Mouse (Mus musculus) stomach, postnatal 0 days (tissue): Measurements from ENCODE around the gene Ercc2. TPM values are rescaled to one million over a fixed set of nuclear protein-coding genes. Genes with fewer than 3 reads are reported as not detected.
A peak's percentile ranks its signal among the peaks of the same experiment; 100 is the strongest.

ENCODE experiments used
- ATAC-seq: fragments of 200-750 bp; cut with Nextera tagmentation; 2 replicates; pipeline ENCODE4 v1.8.0; 2017; ENCODE audit not compliant: low FRiP score, low TSS enrichment
- DNase-seq: peaks from one replicate; pipeline ENCODE4 v3.0.0-alpha.2; 2016; ENCODE audit warnings: low spot score
- H3K27ac ChIP-seq: fragments of 300-500 bp; sonication (generic); replicated peaks from 2 replicates; pipeline ENCODE4 v1.5.1; 2014; ENCODE audit warnings: mild to moderate bottlenecking, control low read depth
- H3K27me3 ChIP-seq: fragments of 300-500 bp; sonication (generic); 2 replicates; pipeline ENCODE4 v1.6.1; 2014; ENCODE audit warnings: low read length; ENCODE audit not compliant: control insufficient read depth, insufficient read depth
- H3K36me3 ChIP-seq: fragments of 300-500 bp; sonication (generic); 2 replicates; pipeline ENCODE4 v1.6.1; 2014; ENCODE audit warnings: low read length, mixed read lengths; ENCODE audit not compliant: control insufficient read depth, insufficient read depth
- H3K4me1 ChIP-seq: fragments of 300-500 bp; sonication (generic); replicated peaks from 2 replicates; pipeline ENCODE4 v1.6.1; 2014; ENCODE audit warnings: antibody characterized with exemption; ENCODE audit not compliant: control insufficient read depth, insufficient read depth
- H3K4me2 ChIP-seq: fragments of 300-500 bp; sonication (generic); replicated peaks from 2 replicates; pipeline ENCODE4 v1.6.1; 2014; ENCODE audit warnings: low read depth, mild to moderate bottlenecking, control low read depth, moderate library complexity
- H3K4me3 ChIP-seq: fragments of 300-500 bp; sonication (generic); 2 replicates; pipeline ENCODE4 v1.5.1; 2014; ENCODE audit warnings: low read depth, low read length, control low read depth
- H3K9ac ChIP-seq: fragments of 300-500 bp; sonication (generic); 2 replicates; pipeline ENCODE4 v1.6.1; 2014; ENCODE audit warnings: mild to moderate bottlenecking, low read length, control low read depth, mixed read lengths
- H3K9me3 ChIP-seq: fragments of 300-500 bp; sonication (generic); 2 replicates; pipeline ENCODE4 v1.6.1; 2016; ENCODE audit warnings: low read length; ENCODE audit not compliant: control insufficient read depth
- CTCF ChIP-seq: IDR thresholded peaks from 2 replicates; pipeline ENCODE4 v1.5.1; 2016; ENCODE audit warnings: antibody characterized with exemption, low read depth, mild to moderate bottlenecking, moderate library complexity
- EP300 ChIP-seq: optimal IDR thresholded peaks from 2 replicates; pipeline ENCODE3; 2016; ENCODE audit warnings: antibody characterized with exemption
- whole genome bisulfite sequencing: fragments of 180-500 bp; shearing (Covaris S2); extraction: QIAGEN DNeasy Blood & Tissue Kit; methylation state at CpG from one replicate; pipeline ENCODE4 v1.1.7; 2014; 5-methylcytosine and 5-hydroxymethylcytosine counted together
- polyA plus RNA-seq: library from polyadenylated mRNA; unstranded; fragments of >200 nt; fragmentation: Nextera tagmentation; extraction: Ambion mirVana; gene quantifications from 2 replicates; pipeline ENCODE4 v1.2.1, GENCODE M21; 2015

The Ercc2 gene
- polyA plus RNA-seq, 1 experiment from 2014 or later, result 6.0 TPM

- H3K4me1 ChIP-seq, result no peaks in the 10 kb centered on the region
- H3K9ac ChIP-seq, result no peak overlapping the region
- TF ChIP-seq EP300 (no peak), CTCF (no peak)
- no peaks in the 10 kb centered on the region for H3K9me3 ChIP-seq
- no peak overlapping the region for H3K4me3 ChIP-seq
- H3K27me3 ChIP-seq, result no peaks in the 10 kb centered on the region; the same call in 1 of the 2 replicates
- H3K4me2 ChIP-seq, result no peak overlapping the region
- no peak for ATAC-seq
- no peaks in the 10 kb centered on the region for H3K36me3 ChIP-seq
- 67% methylated on average over 5 of the region's 5 CpGs for WGBS
- H3K27ac ChIP-seq, result no peak overlapping the region
- no peak for DNase-seq
Observed at GRCm38 (mm10) chr7:19411783-19412182, 30.0 kb downstream of the Ercc2 start.

- no peak for TF ChIP-seq EP300
- no peak for TF ChIP-seq CTCF
- Histone ChIP-seq H3K27me3 (no peaks in the 10 kb centered on the region; the same call in 1 of the 2 replicates), H3K9ac (no peak overlapping the region), H3K4me2 (no peak overlapping the region), H3K4me3 (no peak overlapping the region), H3K36me3 (no peaks in the 10 kb centered on the region), H3K27ac (no peak overlapping the region), H3K9me3 (no peaks in the 10 kb centered on the region), H3K4me1 (no peaks in the 10 kb centered on the region)
- DNase-seq (no peak), ATAC-seq (no peak)
- WGBS, result 66% methylated on average over 3 of the region's 3 CpGs
Observed at GRCm38 (mm10) chr7:19413525-19413924, 31.7 kb downstream of the Ercc2 start.

GRCm38 (mm10) chr7:19416590-19416989, 34.8 kb downstream of the Ercc2 start:
- TF ChIP-seq EP300, result no peak
- no peak for TF ChIP-seq CTCF

GRCm38 (mm10) chr7:19420121-19420520, 38.3 kb downstream of the Ercc2 start:
- Histone ChIP-seq H3K27ac (no peak overlapping the region), H3K27me3 (no peaks in the 10 kb centered on the region), H3K9ac (no peak overlapping the region), H3K9me3 (no peaks in the 10 kb centered on the region), H3K4me2 (no peak overlapping the region; the same call in 1 of the 2 replicates), H3K4me1 (no peaks in the 10 kb centered on the region), H3K36me3 (no peaks in the 10 kb centered on the region), H3K4me3 (no peak overlapping the region)
- WGBS, result 11% methylated on average over 17 of the region's 28 CpGs
- DNase-seq (peak; percentile 32), ATAC-seq (no peak)
- TF ChIP-seq CTCF (no peak), EP300 (no peak)

More at GRCm38 (mm10) chr7:19416590-19416989, 34.8 kb downstream of the Ercc2 start:
- Histone ChIP-seq H3K9me3 (no peaks in the 10 kb centered on the region), H3K27ac (no peak overlapping the region), H3K36me3 (no peaks in the 10 kb centered on the region), H3K4me1 (no peaks in the 10 kb centered on the region), H3K4me2 (no peak overlapping the region), H3K4me3 (no peak overlapping the region), H3K27me3 (no peaks in the 10 kb centered on the region), H3K9ac (no peak overlapping the region)
- 61% methylated on average over 15 of the region's 15 CpGs for WGBS
- DNase-seq, result no peak
- ATAC-seq, result no peak

GRCm38 (mm10) chr7:19420821-19421636, 39.2 kb downstream of the Ercc2 start:
- TF ChIP-seq CTCF (no peak), EP300 (no peak)
- Histone ChIP-seq H3K9me3 (no peaks in the 10 kb centered on the region), H3K4me3 (peak overlapping the region; percentile 22; the same call in 1 of the 2 replicates), H3K36me3 (peaks cover 4% of the 10 kb centered on the region; the same call in 1 of the 2 replicates), H3K9ac (no peak overlapping the region), H3K4me2 (peak overlapping the region; percentile 47), H3K27ac (no peak overlapping the region), H3K4me1 (no peaks in the 10 kb centered on the region), H3K27me3 (no peaks in the 10 kb centered on the region)
- peak; percentile 94 for DNase-seq
- peak; percentile 95 for ATAC-seq
- WGBS, result 13% methylated on average over 43 of the region's 43 CpGs

GRCm38 (mm10) chr7:19423083-19423482, 41.3 kb downstream of the Ercc2 start:
- Histone ChIP-seq H3K27me3 (no peaks in the 10 kb centered on the region), H3K9me3 (no peaks in the 10 kb centered on the region), H3K27ac (no peak overlapping the region), H3K4me2 (no peak overlapping the region), H3K4me1 (no peaks in the 10 kb centered on the region), H3K36me3 (peaks cover 22% of the 10 kb centered on the region), H3K9ac (no peak overlapping the region), H3K4me3 (no peak overlapping the region)
- 91% methylated on average over 3 of the region's 3 CpGs for WGBS
- DNase-seq, result no peak
- TF ChIP-seq CTCF (no peak), EP300 (no peak)
- no peak for ATAC-seq
